Mouse (Mus musculus) bone marrow, adult 2 months (tissue): ENCODE measurements around the gene Neurl2.

ENCODE experiments used
- CTCF ChIP-seq: fragments of 200-500 bp; IDR thresholded peaks from 2 replicates; pipeline ENCODE4 v1.5.1; 2011; ENCODE audit warnings: low read length, control low read depth; ENCODE audit not compliant: control insufficient read depth, insufficient read depth
- POLR2A ChIP-seq: fragments of 200-500 bp; IDR thresholded peaks from 2 replicates; pipeline ENCODE4 v1.6.1; 2011; ENCODE audit warnings: low read depth, mild to moderate bottlenecking, control low read depth, low read length, borderline replicate concordance; ENCODE audit not compliant: control insufficient read depth

GRCm38 (mm10) chr2:164866741-164867551, 33.7 kb upstream of the Neurl2 start:
- no peak for TF ChIP-seq CTCF
- no peak for TF ChIP-seq POLR2A
